Mouse (Mus musculus) frontal cortex, postnatal 10 days (tissue): Measurements from ENCODE around the gene Med11.
"Not testable (repeated sequence)": the region's sequence is repeated elsewhere in the genome, so short reads cannot be mapped to it uniquely, and the experiment has no call there.

Experiments used
- DNase-seq, 2 experiments: peaks; one replicate each; pipeline ENCODE4 v3.0.0; 2022; ENCODE audit warnings: low spot score in 2 of 2, mixed read lengths in 1 of 2

Med11 gene

DNA sequence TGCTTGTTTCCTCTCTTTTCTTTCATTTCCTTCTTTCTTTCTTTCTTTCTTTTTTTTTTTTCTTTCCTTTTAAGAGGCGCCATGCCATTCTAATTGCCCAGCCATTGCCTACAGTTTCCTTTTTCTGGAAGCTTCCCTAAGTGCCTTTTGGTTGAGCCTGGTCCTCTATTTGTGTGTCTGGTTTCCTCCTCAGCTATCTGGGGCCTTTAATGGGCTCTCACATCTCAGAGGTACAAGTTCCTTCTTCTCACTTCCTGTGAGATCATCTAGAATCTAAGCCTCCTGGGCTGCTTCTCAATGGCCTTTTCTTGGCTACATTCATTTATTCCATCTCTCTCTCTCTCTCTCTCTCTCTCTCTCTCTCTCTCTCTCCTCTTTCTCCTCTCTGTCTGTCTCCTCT is 4.3 kb upstream of the Med11 start:
- no peak for DNase-seq

DNA sequence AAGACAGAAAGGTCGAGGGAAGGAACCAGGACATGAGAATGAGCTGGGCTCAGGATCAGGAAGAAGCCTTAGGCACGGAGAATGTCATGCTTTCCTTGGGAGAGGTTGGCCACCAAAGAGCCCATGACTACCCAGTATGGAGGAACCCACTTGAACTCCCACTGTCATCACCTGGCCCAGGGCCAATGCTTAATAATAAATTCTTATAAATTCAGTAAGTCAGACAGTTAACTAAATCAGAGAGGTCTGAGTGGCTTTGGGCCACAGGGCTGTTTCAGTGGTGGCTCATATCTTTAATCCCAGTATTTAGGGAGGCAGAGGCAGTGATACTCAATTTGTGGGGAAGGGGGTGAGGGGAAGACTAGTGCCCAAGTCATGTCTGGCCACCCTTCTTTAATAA is 793 bp upstream of the Med11 start:
- no peak for DNase-seq

GRCm38 (mm10) chr11:70453261-70454044 is 1.7 kb downstream of the Med11 start:
- no peak for DNase-seq

DNA sequence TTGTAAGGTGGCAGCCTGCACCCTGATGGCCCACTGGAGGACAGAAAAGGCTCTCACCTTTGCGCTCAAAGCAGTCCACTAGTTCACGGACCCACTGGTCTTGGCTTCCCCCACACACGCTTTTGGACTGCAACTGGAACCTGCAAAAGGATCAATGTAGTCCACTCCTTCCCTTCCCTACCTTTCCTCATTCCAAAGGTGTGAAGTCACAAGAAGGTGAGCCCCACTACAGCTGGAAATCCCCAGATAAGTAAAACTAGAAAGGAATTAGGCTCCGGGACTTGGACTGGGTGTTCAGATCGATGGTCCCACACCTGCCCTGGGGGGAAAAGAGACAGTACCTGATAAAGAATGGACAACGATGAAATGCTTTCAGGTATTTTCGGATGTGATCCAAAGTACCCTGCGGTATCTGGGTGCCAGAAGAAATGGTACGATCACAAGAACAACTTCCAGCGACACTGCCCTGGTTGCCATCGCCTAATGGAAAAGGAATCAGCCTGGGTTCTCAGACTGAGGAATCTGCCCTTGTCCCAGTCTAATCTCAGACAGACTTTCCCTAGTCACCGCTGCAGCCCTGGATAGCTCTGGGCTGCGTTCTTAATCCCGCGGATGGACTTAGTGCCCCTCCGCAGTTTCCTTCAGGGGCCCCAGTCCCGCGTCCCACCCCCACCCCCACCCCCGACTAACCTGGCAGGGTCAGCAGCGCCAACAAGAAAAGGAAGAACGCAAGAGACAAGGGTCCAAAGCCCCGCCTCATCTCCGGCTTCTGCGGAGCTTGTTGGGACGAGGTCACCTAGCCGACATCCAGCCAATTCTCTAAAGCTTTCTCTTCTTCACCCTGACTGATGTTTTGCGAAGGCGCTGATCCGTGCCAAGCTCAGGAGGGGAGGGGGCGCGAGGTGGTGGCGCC is 7.2 kb downstream of the Med11 start, which contains the start of gene Zmynd15:
Gene Zmynd15 (plus strand): TSS at position 746 of the 913 bp plus-strand sequence.
- DNase-seq = no peak

DNA sequence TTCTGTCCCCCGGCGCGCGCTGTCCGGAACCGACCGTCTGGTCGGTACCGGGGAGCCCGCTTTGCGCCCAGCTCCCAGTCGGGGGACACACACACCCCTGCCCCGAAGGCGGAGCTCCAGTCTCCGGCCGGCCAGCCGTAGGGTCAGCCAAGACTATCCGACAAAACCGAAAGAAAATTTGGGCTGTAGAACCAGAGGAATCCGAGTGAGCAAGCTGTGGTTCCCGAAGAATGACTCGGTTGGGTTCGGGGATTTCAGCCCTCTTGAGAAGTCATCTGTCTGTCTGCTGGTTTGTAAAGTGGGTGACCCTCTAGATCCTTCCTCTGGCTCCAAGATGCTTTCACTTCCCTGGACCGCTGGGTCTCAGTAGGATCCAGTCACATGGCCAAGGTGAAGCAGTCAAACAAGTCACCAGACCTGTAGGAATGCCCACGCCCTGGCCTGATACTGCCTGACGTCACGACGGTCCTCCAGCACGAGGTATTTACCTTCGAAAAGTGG is 7.9 kb downstream of the Med11 start, which contains the start of gene Cxcl16:
Gene Cxcl16 (minus strand): TSS at position 384 of the 501 bp plus-strand sequence.
- no peak for DNase-seq

DNA sequence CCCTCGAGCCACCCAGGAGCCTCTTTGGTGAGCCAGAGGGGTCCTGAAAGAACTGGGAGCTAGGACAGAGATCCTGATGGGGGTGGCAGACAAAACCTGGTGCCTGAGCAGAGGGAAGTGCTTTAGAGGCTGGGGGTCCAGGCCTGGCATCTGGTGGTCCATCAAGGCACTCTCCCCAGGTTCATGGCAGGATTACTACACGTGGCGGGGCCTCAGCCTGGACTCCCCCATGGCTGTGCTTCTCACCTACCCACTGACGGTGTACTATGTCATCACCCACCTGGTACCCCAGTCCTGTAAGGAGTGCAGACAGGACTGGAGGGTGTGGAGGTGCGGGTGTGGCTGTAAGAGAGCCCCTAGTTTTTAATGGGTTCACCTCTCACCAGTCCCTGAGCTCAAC is 12.3 kb downstream of the Med11 start:
- no peak for DNase-seq

GRCm38 (mm10) chr11:70465211-70465610 is 13.5 kb downstream of the Med11 start:
- no peak for DNase-seq

DNA sequence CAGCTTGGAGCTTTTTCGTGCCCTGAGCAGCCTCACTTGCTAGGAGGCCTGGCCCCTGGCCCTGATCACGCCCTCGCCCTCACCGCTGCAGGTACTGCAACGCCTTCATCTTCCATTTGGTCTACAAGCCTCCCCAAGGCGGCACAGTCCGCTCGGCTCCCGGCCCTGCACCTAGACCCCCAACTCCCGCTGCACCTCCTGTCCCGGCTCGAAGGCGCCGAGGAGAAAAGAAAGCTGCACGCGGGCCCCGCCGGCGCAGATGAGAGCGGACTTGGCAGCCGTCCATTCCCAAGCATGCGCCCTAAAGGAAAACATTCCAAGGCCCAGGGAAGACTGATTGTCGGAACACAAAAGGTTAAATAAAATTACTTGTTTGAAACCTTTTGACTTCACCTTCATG is 14.1 kb downstream of the Med11 start:
- no peak for DNase-seq

DNA sequence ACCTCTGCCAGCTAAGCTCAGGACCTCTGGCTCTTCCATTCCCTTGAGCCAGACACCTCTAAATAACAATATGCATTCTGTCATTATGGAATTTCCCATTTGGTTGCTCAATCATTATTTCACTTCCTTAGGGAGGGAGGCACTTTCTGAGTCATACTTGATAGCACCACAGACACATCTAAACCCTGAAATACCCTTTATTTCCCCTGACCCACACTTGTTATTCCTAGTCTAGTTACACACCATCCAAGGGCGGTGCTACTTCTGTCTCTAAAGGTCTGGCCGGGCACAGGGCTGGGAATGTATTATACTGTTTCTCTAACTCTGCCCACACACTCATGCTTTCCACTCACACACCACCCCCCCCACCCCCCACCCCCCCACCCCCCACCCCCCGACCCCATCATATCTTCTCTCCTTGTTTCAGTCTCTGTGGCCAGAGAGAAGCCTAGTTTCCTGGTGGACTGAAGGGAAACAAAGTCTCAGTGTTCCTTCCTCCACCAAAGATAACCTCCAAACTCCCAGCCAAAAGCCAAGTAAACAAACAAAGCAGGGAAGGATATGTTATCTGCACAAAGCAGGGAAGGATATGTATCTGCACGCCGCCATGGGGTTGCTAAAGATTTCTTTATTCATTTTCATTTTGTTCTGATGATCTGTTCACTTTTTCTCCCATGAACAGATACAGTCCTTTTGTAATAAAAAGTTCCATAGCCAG is 16.3 kb downstream of the Med11 start:
- DNase-seq = no peak

DNA sequence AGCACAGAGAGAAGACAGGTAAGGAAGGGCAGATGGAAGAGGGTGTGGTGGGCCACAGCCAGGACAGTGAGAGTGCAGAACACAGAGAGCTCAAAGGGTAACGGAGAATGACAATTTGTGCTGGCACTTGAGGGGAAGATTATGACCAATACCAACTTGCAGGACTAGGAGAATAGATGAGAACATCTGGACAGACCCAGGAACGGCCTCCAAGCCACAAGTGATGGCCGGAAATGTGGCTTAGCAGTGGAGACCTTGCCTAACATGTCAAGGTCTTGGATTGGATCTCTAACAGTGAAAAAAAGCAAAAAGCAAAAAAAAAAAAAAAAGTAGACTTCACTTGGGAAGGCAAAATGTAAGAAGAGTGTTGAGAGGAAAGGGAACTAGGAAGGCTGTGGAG is 18.0 kb downstream of the Med11 start:
- DNase-seq = no peak

- no peak for DNase-seq
These were observed 21.0 kb downstream of the Med11 start for GRCm38 (mm10) chr11:70472716-70473115.

GRCm38 (mm10) chr11:70473291-70473690 is 21.6 kb downstream of the Med11 start:
- DNase-seq = not testable (repeated sequence)

GRCm38 (mm10) chr11:70474872-70475534 is 23.3 kb downstream of the Med11 start:
- DNase-seq = no peak

DNA sequence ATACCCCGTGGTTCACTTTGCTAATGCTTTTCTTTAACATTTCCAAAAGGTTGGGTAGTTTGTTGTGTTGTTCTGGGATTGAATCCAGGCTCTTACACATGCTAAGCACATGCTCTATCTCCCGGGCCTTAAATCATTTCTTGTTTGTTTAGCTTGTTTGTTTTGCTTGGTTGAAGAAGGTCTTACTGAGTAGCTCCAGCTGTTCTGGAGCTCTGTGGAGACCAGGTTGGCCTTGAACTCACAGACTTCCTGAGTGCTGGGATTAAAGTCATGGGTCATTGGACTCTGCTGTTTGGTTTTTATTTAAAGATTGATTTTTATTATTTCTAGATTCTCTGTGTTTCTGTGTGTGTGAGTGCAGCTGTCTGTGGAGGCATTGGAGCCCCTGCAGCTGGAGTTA is 33.8 kb downstream of the Med11 start:
- DNase-seq = no peak

DNA sequence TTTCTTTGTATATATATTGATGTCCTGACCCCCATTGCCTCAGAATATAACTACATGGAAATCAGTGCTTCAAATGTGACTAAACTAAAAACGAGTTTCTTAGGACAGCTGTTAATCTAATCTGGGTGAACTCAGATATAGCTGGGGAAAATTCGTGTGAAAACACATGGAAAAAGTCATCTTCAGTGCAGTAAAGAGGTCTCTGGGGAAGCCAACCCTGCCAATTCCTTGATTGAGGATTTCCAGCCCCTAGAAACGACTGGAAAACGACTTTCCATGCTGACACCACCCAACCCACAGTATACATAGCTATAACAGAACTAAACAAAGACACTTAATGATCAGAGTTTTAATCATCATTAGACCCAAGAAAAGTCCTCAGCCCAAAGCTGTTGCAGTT is 36.1 kb downstream of the Med11 start:
- no peak for DNase-seq

- DNase-seq = no peak
These were observed 37.4 kb downstream of the Med11 start for GRCm38 (mm10) chr11:70489138-70489537.

DNA sequence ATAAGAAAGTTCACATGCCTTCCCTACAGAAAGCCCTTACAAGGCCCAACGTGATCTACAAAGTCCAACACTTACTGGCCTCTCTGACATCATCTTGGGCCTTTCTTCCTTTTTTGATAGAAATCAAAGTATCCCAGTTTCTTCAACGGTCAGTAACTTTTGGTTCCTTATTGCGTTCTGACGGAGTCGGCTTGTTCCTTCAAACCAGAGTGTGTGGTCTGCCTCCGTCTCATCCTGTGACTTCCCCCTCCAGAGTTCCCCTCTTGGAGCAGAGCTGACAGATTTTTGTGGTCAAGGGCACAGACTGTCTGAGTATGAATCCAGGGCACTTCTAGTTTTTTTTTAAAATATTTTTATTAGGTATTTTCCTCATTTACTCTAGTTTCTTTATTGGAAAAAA is 38.0 kb downstream of the Med11 start:
- DNase-seq = no peak

DNA sequence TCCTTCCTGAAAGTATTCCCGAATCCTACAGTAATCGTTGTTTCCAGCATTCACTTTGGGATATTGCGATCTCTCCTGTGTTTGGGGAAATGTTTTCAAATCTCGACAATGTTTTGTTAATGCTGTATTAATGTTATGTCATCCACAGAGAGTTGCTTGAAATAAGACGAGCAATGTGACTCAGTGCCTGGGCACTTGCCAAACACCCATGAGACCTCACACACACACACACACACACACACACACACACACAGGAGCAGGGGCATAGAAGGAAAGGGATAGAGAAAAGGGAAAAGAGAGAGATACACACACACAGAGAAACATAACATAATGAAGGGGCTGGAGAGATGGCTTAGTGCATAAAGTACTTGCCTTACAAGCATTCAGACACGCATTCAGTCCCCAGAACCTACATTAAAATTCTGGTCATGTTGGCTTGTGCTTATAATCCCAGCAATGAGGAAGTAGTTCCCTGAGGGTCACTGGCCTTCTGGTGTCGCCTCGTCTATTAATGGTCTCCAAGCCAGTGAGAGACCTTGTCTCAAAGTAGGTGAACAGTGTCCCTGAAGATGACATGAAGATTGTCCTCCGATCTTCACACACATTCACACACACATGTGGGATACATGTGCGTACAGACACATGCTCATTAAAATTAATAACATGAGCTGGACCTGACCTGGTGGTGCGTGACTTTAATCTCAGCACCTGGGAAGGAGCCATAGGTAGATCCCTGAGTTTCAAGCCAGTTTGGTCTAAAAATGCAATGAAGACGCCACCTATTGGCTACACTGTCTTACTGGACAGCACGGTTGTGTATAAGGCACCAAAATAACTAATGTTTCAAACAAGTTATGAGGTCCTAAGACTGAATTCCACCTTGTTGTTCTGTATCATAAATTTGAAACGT is 48.1 kb downstream of the Med11 start:
- no peak for DNase-seq

GRCm38 (mm10) chr11:70500476-70500812 is 48.7 kb downstream of the Med11 start:
- no peak for DNase-seq

GRCm38 (mm10) chr11:70502018-70502417 is 50.3 kb downstream of the Med11 start:
- no peak for DNase-seq
